Mouse (Mus musculus): ENCODE measurements at regions not wholly inside any gene's neighbourhood (a gene's known extent, or its start where the extent isn't known, plus 50 kb on each side); places are given as distances from the start of the nearest gene placed in this dataset.
"Not testable (repeated sequence)": the region's sequence is repeated elsewhere in the genome, so short reads cannot be mapped to it uniquely, and the experiment has no call there.

GRCm38 (mm10) chr14:89642836-89643235, 1171.6 kb upstream of the Pcdh20 start:
- no peak for DNase-seq
- intact Hi-C loops (cut with DNase I), result no loop called here

- no peak for DNase-seq
- intact Hi-C loops (cut with DNase I), result no loop called here
Measured at GRCm38 (mm10) chr14:89639322-89639721, 1168.1 kb upstream of the Pcdh20 start.

GRCm38 (mm10) chr14:89636689-89637088, 1165.5 kb upstream of the Pcdh20 start:
- DNase-seq, result no peak
- intact Hi-C loops (cut with DNase I), result no loop called here

GRCm38 (mm10) chr14:89634559-89635124, 1163.4 kb upstream of the Pcdh20 start:
- intact Hi-C loops (cut with DNase I), result no loop called here
- DNase-seq, result no peak

GRCm38 (mm10) chr14:89633654-89634053, 1162.5 kb upstream of the Pcdh20 start:
- no peak for DNase-seq
- intact Hi-C loops (cut with DNase I), result no loop called here

- no peak for DNase-seq
- intact Hi-C loops (cut with DNase I), result no loop called here
Measured at GRCm38 (mm10) chr14:89610670-89611069, 1139.5 kb upstream of the Pcdh20 start.

GRCm38 (mm10) chr14:89609666-89610448, 1138.7 kb upstream of the Pcdh20 start:
- intact Hi-C loops (cut with DNase I), result not testable (repeated sequence)
- peak in 1 of 2 experiments; percentile 12 for DNase-seq

- intact Hi-C loops (cut with DNase I), result no loop called here
- DNase-seq, result no peak
Measured at GRCm38 (mm10) chr14:89607550-89607949, 1136.4 kb upstream of the Pcdh20 start.

GRCm38 (mm10) chr14:89597812-89598211, 1126.6 kb upstream of the Pcdh20 start:
- intact Hi-C loops (cut with DNase I), result no loop called here
- DNase-seq, result no peak

- DNase-seq, result no peak
- intact Hi-C loops (cut with DNase I), result no loop called here
Measured at GRCm38 (mm10) chr14:89573576-89573975, 1102.4 kb upstream of the Pcdh20 start.

- no peak for DNase-seq
- intact Hi-C loops (cut with DNase I), result no loop called here
Measured at GRCm38 (mm10) chr14:89571703-89572102, 1100.5 kb upstream of the Pcdh20 start.

GRCm38 (mm10) chr14:89559822-89560477, 1088.8 kb upstream of the Pcdh20 start:
- no peak for DNase-seq
- intact Hi-C loops (cut with DNase I), result no loop called here

GRCm38 (mm10) chr14:89557334-89557733, 1086.1 kb upstream of the Pcdh20 start:
- intact Hi-C loops (cut with DNase I), result no loop called here

GRCm38 (mm10) chr14:89556245-89556644, 1085.0 kb upstream of the Pcdh20 start:
- intact Hi-C loops (cut with DNase I), result no loop called here
- no peak for DNase-seq

More at GRCm38 (mm10) chr14:89557334-89557733, 1086.1 kb upstream of the Pcdh20 start:
- DNase-seq, result no peak

- no peak for DNase-seq
- intact Hi-C loops (cut with DNase I), result no loop called here
Measured at GRCm38 (mm10) chr14:89554127-89554526, 1082.9 kb upstream of the Pcdh20 start.

Data from heart, postnatal 10 days (tissue).